Mouse (Mus musculus) lung, embryonic 15.5 days (tissue): ENCODE data around the gene Syt8. TPM values are rescaled to one million over a fixed set of nuclear protein-coding genes. Genes with fewer than 3 reads are reported as not detected.

Experiments
- ATAC-seq: fragments of 200-750 bp; cut with Nextera tagmentation; 2 replicates; pipeline ENCODE4 v1.8.0; 2017; ENCODE audit warnings: moderate number of reproducible peaks, borderline replicate concordance; ENCODE audit not compliant: low FRiP score, low TSS enrichment; ENCODE audit errors: extremely low read depth
- H3K27ac ChIP-seq: fragments of 300-500 bp; sonication (generic); 2 replicates; pipeline ENCODE4 v1.5.1; 2015; ENCODE audit warnings: moderate library complexity, mild to moderate bottlenecking, inconsistent platforms
- H3K27me3 ChIP-seq: fragments of 300-500 bp; sonication (generic); 2 replicates; pipeline ENCODE4 v1.6.1; 2015; ENCODE audit warnings: inconsistent platforms
- H3K36me3 ChIP-seq: fragments of 300-500 bp; sonication (generic); 2 replicates; pipeline ENCODE4 v1.6.1; 2015; ENCODE audit warnings: inconsistent platforms
- H3K4me1 ChIP-seq: fragments of 300-500 bp; sonication (generic); 2 replicates; pipeline ENCODE4 v1.6.1; 2015; ENCODE audit warnings: inconsistent platforms
- H3K4me2 ChIP-seq: fragments of 300-500 bp; sonication (generic); 2 replicates; pipeline ENCODE4 v1.6.1; 2015; ENCODE audit warnings: inconsistent platforms, mild to moderate bottlenecking, moderate library complexity
- H3K4me3 ChIP-seq: fragments of 300-500 bp; sonication (generic); 2 replicates; pipeline ENCODE4 v1.5.1; 2015; ENCODE audit warnings: mild to moderate bottlenecking, inconsistent platforms
- H3K9ac ChIP-seq: fragments of 300-500 bp; sonication (generic); 2 replicates; pipeline ENCODE4 v1.6.1; 2015; ENCODE audit warnings: inconsistent platforms
- H3K9me3 ChIP-seq: fragments of 300-500 bp; sonication (generic); 2 replicates; pipeline ENCODE4 v1.6.1; 2016; ENCODE audit warnings: inconsistent platforms
- WGBS: fragments of 180-500 bp; shearing (Covaris S2); methylation state at CpG from one replicate; pipeline ENCODE4 v1.1.7; 2015; 5-methylcytosine and 5-hydroxymethylcytosine counted together
- polyA plus RNA-seq: library from polyadenylated mRNA; unstranded; fragments of >200 nt; fragmentation: Nextera tagmentation; extraction: Ambion mirVana; gene quantifications from 2 replicates; pipeline ENCODE4 v1.2.1, GENCODE M21; 2015

Gene Syt8
- polyA plus RNA-seq, 1 experiment from 2014 or later: 0.34 TPM

DNA sequence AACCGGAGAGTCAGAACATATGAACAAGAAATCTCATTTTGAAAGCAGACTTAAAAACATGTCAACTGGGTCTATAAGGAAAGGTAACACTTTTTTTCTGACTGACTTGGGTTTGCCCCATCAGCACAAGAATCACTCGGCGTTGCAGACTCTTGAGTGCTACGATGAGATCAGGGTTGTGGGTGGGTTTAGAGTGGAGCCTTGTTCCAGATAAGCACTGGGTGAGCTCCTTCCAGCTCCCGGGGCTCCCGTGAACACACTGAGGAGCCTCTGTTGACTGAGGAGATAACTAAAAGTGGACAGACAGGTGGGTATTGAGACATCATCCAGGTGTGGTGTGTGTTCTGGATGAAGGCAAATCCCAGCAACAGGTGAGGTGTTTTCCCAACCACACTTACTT lies 21.4 kb upstream of the Syt8 start:
- Histone ChIP-seq H3K27me3 (no peaks in the 10 kb centered on the region), H3K9ac (no peak overlapping the region), H3K27ac (no peak overlapping the region), H3K4me3 (no peak overlapping the region), H3K9me3 (no peaks in the 10 kb centered on the region), H3K4me1 (peaks cover 9% of the 10 kb centered on the region), H3K4me2 (no peak overlapping the region), H3K36me3 (no peaks in the 10 kb centered on the region)
- ATAC-seq: no peak
- WGBS: 61% methylated on average over 6 of the region's 6 CpGs

GRCm38 (mm10) chr7:142415314-142415713 lies 19.3 kb upstream of the Syt8 start:
- WGBS: 45% methylated on average over 4 of the region's 4 CpGs
- ATAC-seq: no peak

GRCm38 (mm10) chr7:142416225-142416624 lies 18.4 kb upstream of the Syt8 start:
- no peak for ATAC-seq
- Histone ChIP-seq H3K4me2 (no peak overlapping the region), H3K27ac (no peak overlapping the region), H3K9me3 (no peaks in the 10 kb centered on the region), H3K27me3 (no peaks in the 10 kb centered on the region), H3K4me1 (peaks cover 9% of the 10 kb centered on the region), H3K9ac (no peak overlapping the region), H3K4me3 (no peak overlapping the region), H3K36me3 (no peaks in the 10 kb centered on the region)
- WGBS: 61% methylated on average over 3 of the region's 3 CpGs

More at GRCm38 (mm10) chr7:142415314-142415713, 19.3 kb upstream of the Syt8 start:
- Histone ChIP-seq H3K4me1 (peaks cover 9% of the 10 kb centered on the region), H3K4me3 (no peak overlapping the region), H3K9ac (no peak overlapping the region), H3K36me3 (no peaks in the 10 kb centered on the region), H3K27me3 (no peaks in the 10 kb centered on the region), H3K9me3 (no peaks in the 10 kb centered on the region), H3K4me2 (no peak overlapping the region), H3K27ac (no peak overlapping the region)

DNA sequence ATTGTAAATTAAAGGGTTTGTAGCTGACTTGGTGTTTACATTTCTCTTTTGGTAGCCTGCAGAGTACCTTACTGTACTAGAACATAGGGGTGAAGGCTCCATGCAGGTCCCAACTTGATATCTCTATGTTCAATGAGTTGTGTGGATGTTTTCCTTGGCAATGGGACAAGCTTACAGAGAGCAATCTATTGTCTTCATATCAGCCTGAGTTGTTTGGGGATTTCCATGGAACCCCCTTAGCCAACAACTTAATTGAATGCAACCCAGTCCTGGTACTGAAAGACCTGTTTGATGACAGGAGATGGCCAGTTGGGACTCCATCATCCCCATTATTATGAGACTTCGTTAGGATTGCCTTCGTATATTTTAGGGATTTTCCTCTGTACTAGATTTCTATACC lies 16.6 kb upstream of the Syt8 start:
- 89% methylated on average over 2 of the region's 2 CpGs for WGBS
- no peak overlapping the region for H3K9ac ChIP-seq
- no peak overlapping the region for H3K4me3 ChIP-seq
- H3K36me3 ChIP-seq: no peaks in the 10 kb centered on the region
- no peak overlapping the region for H3K27ac ChIP-seq
- no peaks in the 10 kb centered on the region for H3K9me3 ChIP-seq
- no peaks in the 10 kb centered on the region for H3K27me3 ChIP-seq
- H3K4me1 ChIP-seq: peaks cover 9% of the 10 kb centered on the region
- H3K4me2 ChIP-seq: no peak overlapping the region
- ATAC-seq: no peak

- Histone ChIP-seq H3K4me2 (no peak overlapping the region), H3K4me3 (no peak overlapping the region), H3K27ac (no peak overlapping the region), H3K4me1 (peaks cover 9% of the 10 kb centered on the region), H3K9me3 (no peaks in the 10 kb centered on the region), H3K9ac (no peak overlapping the region), H3K36me3 (no peaks in the 10 kb centered on the region), H3K27me3 (no peaks in the 10 kb centered on the region)
- no peak for ATAC-seq
- WGBS: 86% methylated on average over 8 of the region's 8 CpGs
These were observed 16.0 kb upstream of the Syt8 start for GRCm38 (mm10) chr7:142418679-142419078.

DNA sequence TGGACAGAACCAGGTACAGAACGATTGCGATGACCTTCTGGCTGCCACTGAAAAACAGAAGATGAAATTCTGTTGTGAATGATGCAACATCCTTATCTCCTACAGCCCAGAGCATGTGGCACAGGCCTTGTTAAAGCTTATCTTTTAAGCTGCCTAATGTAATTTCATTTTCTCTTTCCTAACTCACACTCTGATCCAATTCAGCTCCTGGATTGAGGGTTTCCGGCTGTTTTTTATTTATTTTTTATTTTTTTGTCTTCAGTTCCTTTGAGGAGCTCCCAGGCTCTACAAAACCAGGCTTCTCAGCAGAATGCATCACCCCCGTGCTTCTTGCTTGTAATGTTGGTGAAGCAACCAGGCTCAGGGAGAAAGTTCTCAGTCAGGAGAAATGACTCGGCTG lies 14.8 kb upstream of the Syt8 start:
- no peak overlapping the region for H3K4me2 ChIP-seq
- WGBS: 68% methylated on average over 5 of the region's 5 CpGs
- H3K36me3 ChIP-seq: no peaks in the 10 kb centered on the region
- peaks cover 8% of the 10 kb centered on the region for H3K4me1 ChIP-seq
- H3K9me3 ChIP-seq: no peaks in the 10 kb centered on the region
- no peaks in the 10 kb centered on the region for H3K27me3 ChIP-seq
- H3K4me3 ChIP-seq: no peak overlapping the region
- ATAC-seq: no peak
- no peak overlapping the region for H3K9ac ChIP-seq
- no peak overlapping the region for H3K27ac ChIP-seq

GRCm38 (mm10) chr7:142421826-142422225 lies 12.8 kb upstream of the Syt8 start:
- H3K9me3 ChIP-seq: no peaks in the 10 kb centered on the region
- H3K4me2 ChIP-seq: no peak overlapping the region
- no peak overlapping the region for H3K4me3 ChIP-seq
- no peaks in the 10 kb centered on the region for H3K36me3 ChIP-seq
- 58% methylated on average over 2 of the region's 2 CpGs for whole genome bisulfite sequencing
- no peak for ATAC-seq
- H3K27me3 ChIP-seq: no peaks in the 10 kb centered on the region
- no peak overlapping the region for H3K9ac ChIP-seq
- H3K27ac ChIP-seq: no peak overlapping the region
- no peaks in the 10 kb centered on the region for H3K4me1 ChIP-seq

GRCm38 (mm10) chr7:142425641-142426213 lies 8.9 kb upstream of the Syt8 start:
- Histone ChIP-seq H3K9ac (no peak overlapping the region), H3K36me3 (no peaks in the 10 kb centered on the region), H3K27me3 (no peaks in the 10 kb centered on the region), H3K4me1 (peaks cover 29% of the 10 kb centered on the region), H3K27ac (no peak overlapping the region), H3K4me2 (no peak overlapping the region), H3K9me3 (no peaks in the 10 kb centered on the region), H3K4me3 (no peak overlapping the region)
- ATAC-seq: no peak
- WGBS: 68% methylated on average over 11 of the region's 11 CpGs

- no peak overlapping the region for H3K9ac ChIP-seq
- H3K36me3 ChIP-seq: no peaks in the 10 kb centered on the region
- no peak overlapping the region for H3K4me3 ChIP-seq
- peaks cover 52% of the 10 kb centered on the region for H3K4me1 ChIP-seq
- peak overlapping the region; percentile 96; the same call in 1 of the 2 replicates for H3K27ac ChIP-seq
- WGBS: 17% methylated on average over 7 of the region's 7 CpGs
- H3K9me3 ChIP-seq: no peaks in the 10 kb centered on the region
- H3K4me2 ChIP-seq: no peak overlapping the region
- no peaks in the 10 kb centered on the region for H3K27me3 ChIP-seq
- ATAC-seq: no peak
These were observed 6.4 kb upstream of the Syt8 start for GRCm38 (mm10) chr7:142428213-142428612.

- H3K4me1 ChIP-seq: peaks cover 72% of the 10 kb centered on the region
- no peaks in the 10 kb centered on the region for H3K9me3 ChIP-seq
- peak overlapping the region; percentile 96 for H3K27ac ChIP-seq
- peak overlapping the region; percentile 11 for H3K4me2 ChIP-seq
- no peaks in the 10 kb centered on the region for H3K27me3 ChIP-seq
- 6% methylated on average over 12 of the region's 12 CpGs for WGBS
- H3K9ac ChIP-seq: no peak overlapping the region
- H3K4me3 ChIP-seq: no peak overlapping the region
- ATAC-seq: peak; percentile 89
- no peaks in the 10 kb centered on the region for H3K36me3 ChIP-seq
These were observed 4.4 kb upstream of the Syt8 start for GRCm38 (mm10) chr7:142430160-142430678.

- 55% methylated on average over 14 of the region's 14 CpGs for WGBS
- Histone ChIP-seq H3K9me3 (no peaks in the 10 kb centered on the region), H3K4me1 (peaks cover 77% of the 10 kb centered on the region), H3K27me3 (no peaks in the 10 kb centered on the region), H3K27ac (peak overlapping the region; percentile 96), H3K4me3 (no peak overlapping the region), H3K36me3 (no peaks in the 10 kb centered on the region), H3K4me2 (peak overlapping the region; percentile 11; the same call in 1 of the 2 replicates), H3K9ac (no peak overlapping the region)
- ATAC-seq: peak; percentile 79
These were observed 3.5 kb upstream of the Syt8 start for GRCm38 (mm10) chr7:142431106-142431505.

DNA sequence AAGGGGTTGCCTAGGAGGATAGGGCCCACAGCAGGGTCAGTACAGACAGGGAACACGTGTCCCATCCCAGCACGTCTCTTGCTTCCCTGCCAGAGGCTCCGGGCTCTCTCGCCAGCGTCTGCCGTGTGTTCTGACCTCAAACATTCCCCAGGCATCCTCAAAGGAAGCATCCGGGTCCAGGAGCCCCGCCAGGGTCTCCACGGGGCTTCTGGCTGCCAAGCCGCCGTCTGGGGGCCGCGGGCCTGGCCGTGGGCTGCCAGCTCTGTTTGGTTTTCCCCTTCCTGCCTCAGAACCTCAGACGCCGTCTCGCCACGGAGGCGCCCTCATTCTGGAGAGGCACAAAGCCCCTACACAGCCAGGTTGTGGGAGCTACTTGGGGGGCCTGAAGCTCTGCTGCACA lies 1.0 kb upstream of the Syt8 start:
- no peaks in the 10 kb centered on the region for H3K27me3 ChIP-seq
- H3K9me3 ChIP-seq: no peaks in the 10 kb centered on the region
- H3K4me1 ChIP-seq: peaks cover 69% of the 10 kb centered on the region
- peak overlapping the region; percentile 34; the same call in 1 of the 2 replicates for H3K9ac ChIP-seq
- H3K4me2 ChIP-seq: no peak overlapping the region; the same call in 1 of the 2 replicates
- 15% methylated on average over 19 of the region's 19 CpGs for WGBS
- ATAC-seq: no peak
- peak overlapping the region; percentile 96 for H3K27ac ChIP-seq
- H3K4me3 ChIP-seq: no peak overlapping the region
- no peaks in the 10 kb centered on the region for H3K36me3 ChIP-seq
